Mouse (Mus musculus): ENCODE results near the gene Brox.
"Not testable (repeated sequence)": the region's sequence is repeated elsewhere in the genome, so short reads cannot be mapped to it uniquely, and the experiment has no call there.

Brox gene

DNA sequence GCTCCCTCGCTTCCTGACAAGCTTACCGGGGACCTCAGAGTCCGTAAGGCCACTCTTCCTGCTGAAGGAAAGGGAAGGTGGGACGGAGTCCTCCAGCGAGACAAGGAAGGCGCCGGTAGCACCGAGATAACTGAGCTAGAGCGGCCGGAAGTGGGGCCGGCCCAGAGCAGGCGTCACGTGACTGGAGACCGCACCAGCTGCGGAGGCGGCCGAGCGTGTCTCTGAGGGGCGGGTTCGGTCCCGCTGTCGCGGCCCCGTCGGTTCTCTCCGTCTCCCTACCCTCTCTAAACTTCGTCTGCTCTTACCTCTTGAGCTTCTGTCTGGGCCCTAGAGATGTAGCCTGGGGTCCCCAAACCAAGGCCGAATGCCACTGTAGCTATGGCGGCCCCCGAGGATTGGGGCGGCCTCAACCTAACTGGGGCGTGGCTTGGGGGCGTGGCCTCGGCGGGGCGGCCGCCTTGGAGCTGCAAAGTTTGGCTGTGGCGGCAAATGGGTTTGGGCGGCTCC lies at the start of gene Brox:
Gene Brox, minus strand, starts transcription at position 393 of the 507 bp plus-strand sequence.
- DNase-seq: peak; percentile 96

DNA sequence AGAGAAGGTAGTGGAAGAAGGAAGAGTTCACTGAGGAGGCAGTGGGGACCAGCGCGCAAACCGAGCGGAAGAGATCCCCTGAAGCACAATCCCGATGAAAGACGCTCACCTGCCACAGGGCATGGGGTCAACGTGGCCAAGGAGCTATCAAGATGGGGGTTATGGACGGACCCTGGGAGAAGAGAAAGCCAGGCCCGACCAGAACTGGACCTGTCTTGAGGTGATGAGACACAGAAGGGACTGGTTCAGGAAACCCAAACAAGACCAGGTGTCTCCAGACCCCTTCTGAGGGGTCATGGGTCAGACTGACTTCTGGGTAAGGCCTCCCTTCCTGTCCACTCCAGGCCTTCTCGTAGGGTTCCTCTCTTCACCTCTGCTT lies 48.7 kb upstream of the Brox start:
- no peak for DNase-seq

DNA sequence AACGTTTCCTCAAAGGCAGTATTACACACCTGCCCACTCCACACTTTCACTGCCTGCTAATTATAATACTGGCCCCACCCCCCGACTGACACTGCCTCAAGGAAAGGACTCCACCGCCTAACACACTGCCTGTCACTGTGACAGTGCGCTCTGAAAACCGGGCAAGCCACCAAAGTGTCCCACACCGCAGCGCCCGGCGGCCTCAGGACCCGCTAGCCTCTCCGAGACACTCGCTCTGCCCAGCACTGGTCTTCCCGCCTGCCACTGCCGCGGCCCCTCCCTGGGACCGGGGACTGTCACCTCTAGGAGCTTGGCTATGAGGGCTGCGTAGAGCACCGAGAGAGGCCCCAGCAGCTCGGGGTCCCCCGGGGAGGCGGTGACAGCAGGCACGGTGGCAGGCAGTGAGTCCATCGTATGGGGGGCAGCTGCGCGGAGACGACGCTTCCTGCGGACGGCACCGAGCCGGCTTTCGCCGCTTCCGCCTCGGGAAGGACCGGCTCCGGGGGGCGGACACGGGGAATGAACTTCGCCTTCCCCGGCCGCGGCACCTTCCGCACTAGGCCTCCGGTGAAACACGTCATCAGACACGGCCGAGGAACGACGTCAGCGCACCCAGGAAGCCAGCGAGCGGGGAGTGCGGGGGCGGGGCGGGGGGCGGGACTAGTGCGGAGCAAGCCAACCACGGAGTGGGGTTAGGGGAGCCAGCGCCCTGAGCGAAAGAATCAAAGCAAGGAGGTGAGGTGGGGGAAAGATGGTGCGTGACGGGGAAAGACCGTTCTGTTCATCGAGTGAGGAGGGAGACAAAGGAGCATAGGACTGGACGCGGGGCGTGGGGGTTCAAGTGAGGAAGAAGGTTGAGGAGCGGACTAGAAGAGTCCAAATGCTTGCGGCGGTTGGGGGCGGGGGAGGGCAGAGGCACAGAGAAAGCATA lies 48.1 kb upstream of the Brox start:
- peak; percentile 90 for DNase-seq

DNA sequence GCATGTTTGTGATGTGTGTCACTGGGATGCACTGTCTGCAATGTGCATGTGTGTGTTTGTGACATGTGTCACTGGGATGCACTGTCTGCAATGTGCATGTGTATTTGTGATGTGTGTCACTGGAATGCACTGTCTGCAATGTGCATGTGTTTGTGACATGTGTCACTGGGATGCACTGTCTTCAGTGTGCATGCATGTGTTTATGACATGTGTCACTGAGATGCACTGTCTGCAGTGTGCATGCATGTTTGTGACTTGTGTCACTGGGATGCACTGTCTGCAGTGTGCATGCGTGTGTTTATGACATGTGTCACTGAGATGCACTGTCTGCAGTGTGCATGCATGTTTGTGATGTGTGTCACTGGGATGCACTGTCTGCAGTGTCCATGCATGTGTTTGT lies 45.8 kb upstream of the Brox start:
- DNase-seq: not testable (repeated sequence)

DNA sequence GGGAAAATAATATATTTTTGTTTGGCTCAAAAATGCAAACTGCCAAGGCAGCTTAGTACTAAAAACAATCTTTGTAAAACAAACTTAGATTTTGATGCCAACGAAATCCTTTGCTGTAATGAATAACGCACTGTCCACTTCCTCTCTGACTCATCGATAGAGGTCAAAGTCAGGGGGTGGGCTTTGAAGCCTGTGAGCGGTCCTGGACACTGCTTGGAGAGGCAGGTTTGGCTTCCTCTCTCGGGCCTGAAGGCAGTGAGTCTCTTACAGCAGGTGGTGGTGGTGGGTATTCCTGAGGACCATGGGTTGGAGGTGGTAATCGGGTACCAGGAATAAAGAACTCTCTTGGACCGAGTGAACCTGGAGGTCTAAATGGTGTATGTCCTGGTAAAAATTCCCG lies 30.1 kb upstream of the Brox start:
- DNase-seq: no peak

DNA sequence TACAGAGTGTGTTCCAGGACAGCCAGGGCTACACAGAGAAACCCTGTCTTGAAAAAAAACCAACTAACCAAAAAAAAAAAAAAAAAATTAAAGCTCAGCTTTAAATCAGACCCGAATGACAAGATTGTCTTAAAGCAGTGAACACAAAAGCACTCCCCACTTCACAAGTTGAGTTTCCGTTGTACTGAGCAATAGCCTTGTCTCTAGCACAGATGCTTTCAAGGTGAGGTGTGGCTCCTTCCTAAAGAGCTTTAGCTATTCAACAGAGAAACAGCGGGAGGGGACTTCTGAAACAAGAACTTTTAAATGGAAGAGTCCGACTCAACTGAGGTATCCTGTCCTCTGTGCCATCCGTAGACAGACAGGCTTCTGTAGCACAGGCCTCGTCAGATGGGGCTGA lies 27.4 kb upstream of the Brox start:
- no peak for DNase-seq

DNA sequence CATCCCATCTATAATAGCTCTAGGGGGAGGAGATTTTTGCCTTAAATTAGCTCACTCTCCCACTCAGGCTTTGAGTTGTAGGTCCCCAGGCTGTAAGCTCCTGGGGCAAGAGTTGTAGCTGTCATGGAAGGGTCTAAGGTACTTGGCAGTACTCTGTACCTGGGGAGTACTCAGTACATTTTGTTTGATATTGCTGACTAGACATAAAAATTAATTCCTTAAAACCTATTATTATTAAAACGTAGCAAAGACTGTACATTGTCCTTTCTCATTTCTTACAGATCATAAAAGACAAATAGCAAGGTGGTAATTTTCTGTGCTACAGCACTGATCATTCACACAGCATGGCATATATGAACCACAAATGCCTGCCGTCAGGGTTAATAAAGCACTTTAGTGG lies 26.9 kb upstream of the Brox start:
- DNase-seq: no peak

DNA sequence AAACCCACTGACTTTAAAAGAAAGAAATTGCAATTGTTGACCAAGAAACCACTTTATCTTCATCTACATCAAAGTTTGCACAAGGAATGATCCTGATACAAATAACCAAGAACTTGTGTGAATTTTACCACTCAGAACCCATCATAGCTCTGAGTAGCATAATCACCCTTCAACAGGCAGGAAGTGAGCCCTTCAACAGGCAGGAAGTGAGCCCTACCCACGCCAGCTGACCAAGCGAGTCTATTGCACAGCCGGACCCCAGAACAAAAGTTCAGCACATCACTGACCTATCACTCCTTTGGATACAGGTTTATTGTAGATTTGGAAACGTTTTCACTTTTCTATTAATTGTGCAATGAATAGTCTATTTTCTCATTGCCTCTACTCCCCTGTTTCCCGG lies 25.4 kb upstream of the Brox start:
- DNase-seq: not testable (repeated sequence)

DNA sequence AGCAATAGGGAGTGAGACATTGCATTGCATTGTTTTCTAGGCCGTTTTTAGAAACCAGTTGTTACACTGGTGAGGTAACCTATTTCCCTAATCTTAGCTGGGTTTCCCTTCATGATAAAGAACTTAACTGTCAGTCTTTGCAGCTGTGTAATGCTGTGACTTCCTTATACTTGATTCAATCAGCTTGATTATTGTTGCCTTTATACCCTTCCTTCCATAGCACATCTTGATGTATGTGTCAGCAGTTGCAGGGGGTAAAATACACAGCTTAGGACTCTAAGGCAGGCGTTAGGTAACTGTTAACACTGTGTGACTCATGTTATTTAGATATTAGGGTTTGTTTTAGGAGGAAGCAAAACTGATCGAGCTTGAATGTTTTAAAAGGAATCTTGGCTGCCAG lies 23.6 kb upstream of the Brox start:
- DNase-seq: no peak

DNA sequence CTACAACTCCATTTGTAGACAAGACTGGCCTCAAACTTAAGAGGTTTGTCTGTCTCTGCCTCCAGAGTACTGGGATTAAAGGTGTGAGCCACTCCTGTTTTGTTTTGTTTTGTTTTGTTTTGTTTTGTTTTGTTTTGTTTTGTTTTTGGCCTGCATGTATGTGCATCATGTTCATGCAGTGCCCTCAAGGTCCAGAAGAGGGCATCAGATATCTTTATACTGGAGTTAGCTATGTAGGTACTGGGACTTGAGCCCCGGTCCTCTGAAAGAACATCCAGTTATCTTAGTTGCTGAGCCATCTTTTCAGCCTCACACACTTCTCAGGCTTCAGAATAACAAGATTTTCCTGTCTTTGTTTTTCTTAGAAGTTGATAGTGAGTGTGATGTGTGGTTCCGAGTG lies 18.7 kb upstream of the Brox start:
- no peak for DNase-seq

DNA sequence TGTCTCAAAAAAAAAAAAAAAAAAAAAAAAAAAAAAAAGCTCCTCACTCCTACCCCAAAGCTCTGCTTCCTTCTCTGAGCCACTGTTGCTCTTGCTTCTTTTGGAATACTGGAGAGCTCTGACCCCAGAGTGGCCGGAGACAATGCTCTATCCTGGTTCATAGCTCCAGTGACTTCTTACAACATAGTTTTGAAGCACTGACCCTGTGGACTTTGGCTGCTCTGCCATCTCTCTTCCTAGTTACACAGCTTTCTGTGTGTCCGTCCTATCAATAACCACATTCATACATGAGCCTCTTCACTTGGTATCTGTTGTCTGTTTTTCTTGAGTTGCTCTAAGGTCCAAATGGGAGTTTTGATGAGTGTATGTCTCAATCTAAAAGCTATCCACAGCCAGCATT lies 15.0 kb upstream of the Brox start:
- DNase-seq: no peak

DNA sequence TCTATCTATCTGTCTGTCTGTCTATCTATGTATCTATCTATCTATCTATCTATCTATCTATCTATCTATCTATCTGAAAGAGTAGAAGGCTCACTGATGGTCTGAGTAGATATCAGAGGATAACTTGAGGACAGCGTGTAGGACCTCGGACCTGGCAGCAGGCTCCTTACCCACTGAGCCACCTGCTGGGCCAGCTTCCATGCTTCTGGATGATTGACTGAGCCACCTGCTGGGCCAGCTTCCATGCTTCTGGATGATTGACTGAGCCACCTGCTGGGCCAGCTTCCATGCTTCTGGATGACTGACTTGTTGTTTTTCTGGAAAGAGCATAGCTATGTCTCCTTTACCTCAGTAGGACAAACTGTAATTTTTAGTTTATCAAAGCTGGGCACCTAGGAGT lies 12.5 kb upstream of the Brox start:
- DNase-seq: not testable (repeated sequence)

DNA sequence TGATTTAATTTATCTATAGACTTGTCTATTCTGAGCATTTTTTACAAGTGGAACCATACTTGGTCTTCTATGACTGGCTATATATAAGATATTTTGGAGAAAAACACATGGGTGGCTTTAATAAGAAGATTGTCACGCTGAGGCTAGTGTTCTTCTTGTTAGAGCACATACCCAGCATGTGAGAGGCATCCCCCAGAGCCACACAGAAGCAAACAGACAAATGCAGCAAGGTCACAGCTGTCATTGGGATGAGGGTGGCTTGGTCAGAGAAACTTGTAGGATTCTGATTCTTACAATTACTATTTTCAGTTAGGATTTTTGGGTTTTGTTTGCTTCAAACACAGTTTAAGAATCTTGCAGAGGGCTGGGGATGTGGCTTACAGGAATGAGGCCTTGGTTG lies 11.4 kb upstream of the Brox start:
- no peak for DNase-seq

DNA sequence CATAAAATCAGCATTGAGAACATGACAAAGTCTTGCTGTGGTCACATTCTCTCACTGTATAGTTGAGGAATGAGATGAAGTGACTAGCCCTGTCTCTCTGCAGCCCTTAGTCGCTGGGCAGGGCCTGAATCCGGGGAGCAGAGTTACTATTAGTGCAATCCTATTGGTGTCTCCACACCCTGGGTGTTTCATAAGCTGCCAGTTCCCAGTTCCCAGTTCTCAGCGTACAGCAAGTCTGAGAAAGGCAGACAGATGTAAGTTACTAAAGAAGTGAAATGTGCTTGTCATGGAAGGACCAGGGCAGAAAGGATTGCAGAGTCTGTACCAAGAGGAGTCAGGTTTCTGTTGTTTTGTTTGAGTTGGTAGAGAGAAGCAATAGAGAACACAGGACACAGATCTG lies 10.5 kb upstream of the Brox start:
- no peak for DNase-seq

DNA sequence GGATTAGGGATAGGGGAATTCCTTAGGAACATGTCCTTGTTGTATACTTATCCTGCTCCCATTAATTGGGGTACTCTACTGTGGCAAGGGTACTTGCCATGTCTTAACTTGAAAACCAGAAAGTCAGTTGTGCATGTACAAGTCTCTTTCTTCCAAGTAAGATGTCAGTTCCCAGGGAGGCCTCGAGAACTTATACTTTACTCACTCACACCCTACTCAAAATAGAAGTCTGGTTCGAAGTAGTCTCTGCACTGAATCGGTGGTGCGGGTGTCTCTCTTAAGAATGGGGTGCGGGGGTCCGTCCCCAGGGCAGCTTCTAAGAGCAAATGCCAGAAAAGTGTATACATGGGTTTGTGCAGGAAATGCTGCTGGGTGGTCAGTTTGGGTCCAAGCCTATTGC lies 2.1 kb upstream of the Brox start:
- peak; percentile 89 for DNase-seq

DNA sequence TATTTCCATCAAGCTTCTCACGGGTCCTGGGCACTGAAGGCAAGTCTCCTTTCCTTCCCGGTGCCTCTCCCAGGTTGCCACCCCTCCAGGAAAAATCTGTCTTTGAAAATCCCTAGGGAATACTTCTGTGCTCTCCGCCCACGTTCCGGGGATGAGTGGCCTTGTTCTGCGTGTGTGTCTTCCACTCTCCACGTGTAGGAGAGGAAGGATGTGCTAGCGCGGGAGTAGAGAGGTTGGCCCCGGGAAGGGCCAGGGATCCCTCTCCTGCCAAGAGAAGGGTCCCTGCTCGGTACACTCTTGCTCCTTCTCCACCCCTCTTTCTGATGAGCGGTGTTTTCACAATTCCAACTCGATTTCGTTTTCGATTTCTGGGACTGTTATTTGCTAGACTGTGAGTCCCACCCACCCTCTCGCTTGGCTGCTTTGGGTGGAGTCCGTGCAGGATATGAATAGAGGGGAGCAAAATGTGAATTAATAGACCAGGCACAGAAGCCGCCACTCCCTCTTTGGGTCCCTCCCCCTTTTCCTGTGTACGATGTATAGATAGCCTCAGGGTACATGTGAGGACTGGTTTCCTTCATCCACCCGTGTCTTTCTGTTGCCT lies 919 bp upstream of the Brox start:
- peak; percentile 23 for DNase-seq

DNA sequence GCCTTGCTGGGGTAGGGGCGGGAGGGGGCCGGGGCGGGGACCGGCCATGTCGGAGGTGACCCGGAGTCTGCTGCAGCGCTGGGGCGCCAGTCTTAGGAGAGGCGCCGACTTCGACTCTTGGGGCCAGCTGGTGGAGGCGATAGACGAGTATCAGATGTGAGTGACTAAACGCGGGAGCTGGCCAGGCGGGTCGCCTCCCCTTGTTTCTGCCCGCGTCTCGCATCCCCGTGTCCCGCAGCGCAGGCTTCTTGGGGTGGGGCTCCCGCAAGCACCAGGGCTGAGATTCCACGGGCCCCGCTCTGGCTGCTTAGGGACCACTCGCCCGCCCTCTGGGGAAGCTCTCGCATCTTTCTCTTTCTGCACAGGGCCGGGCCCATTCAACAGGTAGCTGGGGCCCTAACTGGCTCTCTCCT lies 410 bp upstream of the Brox start:
- DNase-seq: peak; percentile 45

DNA sequence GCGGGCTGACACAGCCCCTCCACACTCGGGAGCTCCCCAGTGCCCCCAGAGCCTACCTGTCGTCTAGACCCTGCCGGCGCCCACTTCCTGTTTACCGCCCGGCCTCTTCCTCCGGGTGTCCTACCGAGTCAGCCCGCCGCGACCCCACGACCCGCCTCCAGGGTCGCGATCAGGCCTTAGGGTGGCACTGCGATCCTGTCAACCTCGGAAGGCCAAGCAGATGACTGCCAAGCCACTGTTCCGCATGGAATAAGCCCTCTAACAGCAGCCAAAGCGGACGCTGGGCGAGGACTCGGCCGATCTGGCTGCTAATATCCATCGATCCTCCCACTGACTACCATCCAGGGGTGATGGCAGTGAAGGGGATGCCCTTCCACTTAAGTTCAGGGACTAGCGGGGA lies 604 bp downstream of the Brox start, which contains the start of gene Aida:
Gene Aida, plus strand, starts transcription at position 126 of the 400 bp plus-strand sequence.
- DNase-seq: peak; percentile 49

DNA sequence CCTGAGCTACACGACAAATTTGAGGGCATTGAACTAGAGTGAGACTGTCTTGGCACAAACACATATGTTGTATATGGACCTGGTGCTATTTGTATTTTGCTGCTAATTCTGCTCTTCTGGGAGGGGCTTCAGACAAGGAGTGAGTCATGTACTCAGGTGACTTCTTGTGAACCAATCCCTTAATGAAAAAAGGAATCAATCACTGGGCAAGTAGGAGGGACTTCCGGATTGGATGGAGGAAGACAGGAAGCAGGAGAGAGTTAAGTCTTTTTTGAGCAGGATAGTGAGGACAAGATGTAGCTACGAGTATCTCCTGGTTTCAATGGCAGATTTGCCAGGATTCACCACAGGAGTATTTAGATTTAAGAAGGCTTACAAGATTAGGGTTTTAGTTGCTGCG lies 7.5 kb downstream of the Brox start:
- DNase-seq: no peak

DNA sequence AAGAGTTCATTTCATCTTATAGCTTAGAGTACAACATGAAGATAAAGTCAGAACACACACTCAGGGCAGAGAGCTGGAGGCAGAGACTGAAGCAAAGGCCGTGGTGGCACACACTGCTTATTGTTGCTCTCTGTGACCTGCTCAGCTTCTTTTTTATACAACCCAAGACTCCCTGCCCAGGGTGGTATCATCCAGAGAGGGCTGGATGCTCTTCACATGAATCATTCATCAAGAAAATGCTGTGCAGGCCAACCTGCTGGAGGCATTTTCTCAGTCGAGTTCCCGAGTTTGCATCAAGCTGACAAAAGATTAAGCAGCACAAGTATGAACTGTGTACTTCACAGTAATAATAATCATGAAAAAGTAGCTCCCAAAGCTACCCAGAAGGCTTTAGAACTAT lies 8.7 kb downstream of the Brox start:
- no peak for DNase-seq

DNA sequence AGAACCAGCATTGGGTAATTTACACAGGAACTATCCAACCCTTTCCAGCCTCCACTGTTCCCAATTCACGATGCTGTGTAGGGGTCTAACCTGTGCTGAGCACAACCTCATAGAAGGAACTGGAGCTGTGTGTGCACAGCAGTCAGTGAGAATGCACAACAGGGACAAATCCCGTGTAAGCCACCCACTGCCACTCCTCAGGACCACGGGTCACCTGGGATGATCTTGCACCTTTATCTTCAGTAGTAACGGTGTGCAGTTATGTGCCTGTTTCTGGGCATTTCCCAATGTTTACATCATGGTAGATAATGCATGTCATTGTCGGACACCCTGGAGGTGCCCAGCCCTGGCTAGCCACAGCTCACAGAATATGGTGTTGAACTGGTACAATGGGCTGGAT lies 21.3 kb downstream of the Brox start:
- DNase-seq: no peak

DNA sequence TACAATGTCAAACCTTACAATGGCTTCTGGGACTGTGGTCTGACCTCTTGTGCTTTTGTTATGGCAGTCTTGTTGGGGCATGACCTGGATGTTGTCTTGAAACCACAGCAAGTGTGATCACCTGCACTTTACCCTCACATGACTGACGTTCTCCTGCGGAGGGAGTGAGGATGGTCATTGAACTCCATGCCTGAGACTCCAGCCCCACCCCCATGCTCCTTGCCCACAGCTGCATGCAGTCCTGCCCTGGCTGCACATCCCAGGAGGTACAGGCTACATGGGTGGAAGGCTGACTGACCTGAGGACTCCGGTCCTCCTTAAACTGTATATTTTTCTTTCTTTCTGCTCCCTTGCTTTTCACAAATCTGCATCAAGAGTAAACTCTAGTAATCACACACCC lies 22.7 kb downstream of the Brox start:
- no peak for DNase-seq

DNA sequence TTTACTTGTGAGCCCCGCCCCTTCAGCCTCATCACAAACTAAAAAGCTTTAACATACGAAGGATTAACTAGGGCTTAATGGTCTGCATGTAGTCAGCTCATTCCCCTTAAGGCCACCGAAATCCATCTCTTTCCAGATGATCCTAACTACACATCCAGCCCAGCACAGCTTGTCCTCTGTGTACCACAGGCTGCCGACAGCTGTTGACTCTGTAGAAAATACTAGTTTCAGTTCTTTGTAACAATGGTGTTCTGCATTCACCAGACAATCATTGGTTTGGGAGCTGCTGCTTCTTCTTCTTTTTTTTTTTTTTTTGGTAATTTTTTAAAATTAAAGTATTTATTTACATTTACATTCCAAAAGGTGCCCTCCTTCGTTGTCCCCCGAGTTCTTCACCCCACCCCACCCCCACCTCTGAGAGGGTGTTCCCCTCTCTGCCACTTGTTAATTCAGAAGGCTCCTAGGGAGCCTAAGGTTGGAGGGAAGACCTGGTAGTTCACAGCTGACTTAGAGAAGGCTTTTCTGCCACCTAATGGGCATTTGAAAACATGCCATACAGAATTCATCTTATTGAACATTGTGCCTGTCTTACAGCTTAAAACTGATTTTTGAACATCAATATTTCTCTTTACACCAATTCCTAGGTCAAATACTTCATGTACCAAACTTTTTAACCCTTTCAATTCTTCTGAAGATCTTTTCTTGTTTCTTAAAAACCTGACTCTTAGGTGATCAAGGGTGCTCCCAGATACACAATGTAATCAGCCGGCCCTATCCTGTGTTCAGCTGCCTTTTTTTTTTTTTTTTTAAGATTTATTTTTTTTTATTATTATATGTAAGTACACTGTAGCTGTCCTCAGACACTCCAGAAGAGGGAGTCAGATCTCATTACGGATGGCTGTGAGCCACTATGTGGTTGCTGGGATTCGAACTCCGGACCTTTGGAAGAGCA lies 23.9 kb downstream of the Brox start:
- DNase-seq: no peak

Measured in right cerebral cortex, postnatal 4 days (tissue).